Mouse (Mus musculus) spleen, adult 10 weeks (tissue): ENCODE measurements around the gene Gm8011. TPM values are rescaled to one million over a fixed set of nuclear protein-coding genes. Genes with fewer than 3 reads are reported as not detected.

Experiments used
- polyA plus RNA-seq: library from polyadenylated mRNA; stranded (reverse); fragments of 350-450 nt; fragmentation: Illumina TruSeq; extraction: RNeasy Lipid Tissue Mini Kit (QIAGEN cat#74804); gene quantifications from one replicate; pipeline ENCODE4 v1.2.3, GENCODE M21; 2015; ENCODE audit warnings: low replicate concordance; ENCODE audit not compliant: insufficient read depth

The Gm8011 gene
- not detected for polyA plus RNA-seq

GRCm38 (mm10) chr14:42463581-42463980 is at the start of gene Gm8011:
Gene Gm8011, plus strand, starts transcription at chr14:42463881.

DNA sequence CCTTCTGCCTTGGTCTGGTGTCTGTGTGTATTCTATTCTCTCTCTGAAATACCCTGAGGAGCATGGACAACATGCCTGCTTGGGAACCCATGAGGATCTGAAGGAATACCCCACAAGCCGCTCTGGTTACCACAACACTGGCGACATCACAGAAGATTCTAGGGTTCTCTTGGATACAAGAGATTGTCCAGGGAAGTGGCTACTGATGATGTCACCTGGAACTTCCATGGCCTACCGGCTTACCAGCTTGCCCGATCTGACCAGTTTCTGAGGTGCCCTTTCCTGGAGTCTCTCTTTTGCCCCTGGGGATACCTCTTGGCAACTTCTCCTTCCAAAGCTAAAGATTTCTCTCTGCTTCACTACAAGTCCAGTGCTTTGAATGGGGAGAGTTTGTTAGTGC is 24.1 kb upstream of the Gm8011 start, which contains the start of gene Gm8005:
Gene Gm8005 (minus strand): TSS at position 101 of the 400 bp plus-strand sequence.

GRCm38 (mm10) chr14:42502249-42502648 is 38.6 kb downstream of the Gm8011 start, which contains the start of gene Gm8020:
Gene Gm8020, minus strand, starts transcription at chr14:42502349.

Other genes with a start within 250 kb of the Gm8011 start
- gene Gm17026, start 203.8 kb upstream of the Gm8011 start, polyA plus RNA-seq: not detected
- gene Gm9611, start 166.5 kb upstream of the Gm8011 start, polyA plus RNA-seq: not detected
- not detected for gene Gm7995, start 153.7 kb upstream of the Gm8011 start, polyA plus RNA-seq
- not detected for gene Gm8005, start 24.2 kb upstream of the Gm8011 start, polyA plus RNA-seq
- not detected for gene Gm8020, start 38.5 kb downstream of the Gm8011 start, polyA plus RNA-seq
- not detected for gene Gm8024, start 60.4 kb downstream of the Gm8011 start, polyA plus RNA-seq
- not detected for gene Gm17124, start 136.0 kb downstream of the Gm8011 start, polyA plus RNA-seq
- gene Gm3633, start 178.0 kb downstream of the Gm8011 start, polyA plus RNA-seq: not detected
- not detected for gene Gm10378, start 192.1 kb downstream of the Gm8011 start, polyA plus RNA-seq